In the genomic region with DNA sequence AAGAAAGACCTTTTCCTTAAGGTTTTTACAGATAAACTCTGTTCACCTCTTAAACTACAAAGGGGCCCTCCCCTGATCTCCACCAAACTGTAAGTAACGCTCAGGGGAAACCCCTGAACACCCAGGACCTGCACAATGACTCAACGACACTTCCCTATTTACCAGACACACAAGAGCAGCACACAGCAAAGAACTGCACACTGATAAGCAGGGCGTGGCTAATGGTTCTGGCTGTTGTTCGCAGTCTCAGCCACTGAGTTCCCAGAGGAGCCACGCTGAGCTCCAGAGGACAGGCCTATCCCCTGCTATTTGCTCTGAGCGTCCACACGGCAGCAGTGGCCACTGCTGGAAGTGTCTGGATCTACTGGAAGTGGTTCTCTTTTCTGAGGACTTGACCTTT, we compare ENCODE assay signal across 8 mouse cellular contexts.
DNase-seq lines count a peak whose midpoint lies in the region; ATAC-seq lines count a peak whose summit lies in the region.

No protein-coding gene starts in this region.

- peak; percentile 66 for ATAC-seq in heart, embryonic 13.5 days (ENCODE audit: extremely low read depth, insufficient number of reproducible peaks, low FRiP score, low TSS enrichment)
- peak; percentile 82 for ATAC-seq in midbrain, embryonic 13.5 days
- ATAC-seq in stomach, embryonic 15.5 days (ENCODE audit: insufficient read depth, low FRiP score, low read depth), result peak; percentile 96

- H3K4me2 ChIP-seq in heart, embryonic 13.5 days, result peak overlapping the region; percentile 27
- H3K4me2 ChIP-seq in midbrain, embryonic 13.5 days (replicated peaks), result no peak overlapping the region
- no peak overlapping the region for H3K4me2 ChIP-seq in stomach, embryonic 15.5 days

- no peak overlapping the region for H3K27ac ChIP-seq in heart, embryonic 13.5 days (replicated peaks)
- H3K27ac ChIP-seq in midbrain, embryonic 13.5 days, result no peak overlapping the region
- H3K27ac ChIP-seq in stomach, embryonic 15.5 days, result peak overlapping the region; percentile 16; the same call in 1 of the 2 replicates

- peak; percentile 58 for DNase-seq in urinary bladder, postnatal 14 days (ENCODE audit: low spot score)
- no peak for DNase-seq in urinary bladder, adult 2 months (ENCODE audit: low spot score)
- peak; percentile 53 for DNase-seq in embryo, embryonic 11 days
- peak; percentile 44 to 68 for DNase-seq in kidney, postnatal 4 days
- no peak for DNase-seq in layer of hippocampus, postnatal 36 days

- no peaks in the 10 kb centered on the region for H3K27me3 ChIP-seq in heart, embryonic 13.5 days (replicated peaks)
- no peaks in the 10 kb centered on the region for H3K27me3 ChIP-seq in midbrain, embryonic 13.5 days
- no peaks in the 10 kb centered on the region for H3K27me3 ChIP-seq in stomach, embryonic 15.5 days (replicated peaks)

- no peak overlapping the region for H3K4me3 ChIP-seq in heart, embryonic 13.5 days
- no peak overlapping the region for H3K4me3 ChIP-seq in midbrain, embryonic 13.5 days (replicated peaks)
- no peak overlapping the region for H3K4me3 ChIP-seq in stomach, embryonic 15.5 days (replicated peaks)

- H3K36me3 ChIP-seq in heart, embryonic 13.5 days, result no peaks in the 10 kb centered on the region
- H3K36me3 ChIP-seq in midbrain, embryonic 13.5 days, result no peaks in the 10 kb centered on the region
- no peaks in the 10 kb centered on the region for H3K36me3 ChIP-seq in stomach, embryonic 15.5 days

- WGBS in heart, embryonic 13.5 days, result 10% methylated on average over 7 of the region's 7 CpGs
- 22% methylated on average over 7 of the region's 7 CpGs for WGBS in midbrain, embryonic 13.5 days
- WGBS in stomach, embryonic 15.5 days, result 42% methylated on average over 7 of the region's 7 CpGs

- H3K4me1 ChIP-seq in heart, embryonic 13.5 days, result peaks cover 29% of the 10 kb centered on the region
- H3K4me1 ChIP-seq in midbrain, embryonic 13.5 days (replicated peaks), result peaks cover 16% of the 10 kb centered on the region
- peaks cover 10% of the 10 kb centered on the region; the same call in 1 of the 2 replicates for H3K4me1 ChIP-seq in stomach, embryonic 15.5 days

- no peaks in the 10 kb centered on the region for H3K9me3 ChIP-seq in heart, embryonic 13.5 days
- H3K9me3 ChIP-seq in midbrain, embryonic 13.5 days, result no peaks in the 10 kb centered on the region
- no peaks in the 10 kb centered on the region for H3K9me3 ChIP-seq in stomach, embryonic 15.5 days

- no peak overlapping the region; the same call in 1 of the 2 replicates for H3K9ac ChIP-seq in heart, embryonic 13.5 days
- no peak overlapping the region for H3K9ac ChIP-seq in midbrain, embryonic 13.5 days (replicated peaks)
- no peak overlapping the region for H3K9ac ChIP-seq in stomach, embryonic 15.5 days

Comparison
In these comparisons a context has a peak if more than half of its experiments do, and no peak if none do; other contexts are left out.
1. DNase-seq: peak in urinary bladder, postnatal 14 days (single experiment), embryo, embryonic 11 days (single experiment) and kidney, postnatal 4 days (2 of 2); none in urinary bladder, adult 2 months (single experiment) and layer of hippocampus, postnatal 36 days (0 of 2).
2. Peak in every context shown above with its lines, with median percentiles within 50 percentile points of each other: ATAC-seq.